Mouse (Mus musculus) erythroid progenitor cell, adult 5-6 weeks (primary cell): ENCODE measurements at regions not wholly inside any gene's neighbourhood (a gene's known extent, or its start where the extent isn't known, plus 50 kb on each side); places are given as distances from the start of the nearest gene placed in this dataset.
"Not testable (repeated sequence)": the region's sequence is repeated elsewhere in the genome, so short reads cannot be mapped to it uniquely, and the experiment has no call there.

Source experiments
- ATAC-seq: replicated peaks from 2 replicates; pipeline ENCODE4 v1.8.0; 2016; ENCODE audit warnings: moderate number of reproducible peaks, mild to moderate bottlenecking, moderate TSS enrichment, inconsistent platforms; ENCODE audit not compliant: poor library complexity, low FRiP score, severe bottlenecking

DNA sequence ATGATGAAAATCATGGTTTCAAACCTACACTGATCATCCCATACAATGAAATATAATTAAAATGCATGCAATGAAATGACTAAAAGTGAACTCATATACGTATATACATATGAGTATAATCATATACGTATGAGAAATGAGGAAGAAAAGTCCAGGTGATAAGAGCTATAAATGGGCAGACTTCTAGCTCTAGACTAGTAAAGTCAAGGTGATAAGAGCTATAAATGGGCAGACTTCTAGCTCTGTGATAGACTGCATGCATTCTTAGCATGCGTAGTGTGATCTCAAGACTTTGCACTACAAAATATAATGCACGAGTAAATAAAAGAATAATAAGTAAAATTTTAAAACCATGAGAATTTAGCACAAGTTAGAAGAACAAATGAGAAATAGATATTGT lies 606.2 kb upstream of the Gpc5 start:
- ATAC-seq = no peak

DNA sequence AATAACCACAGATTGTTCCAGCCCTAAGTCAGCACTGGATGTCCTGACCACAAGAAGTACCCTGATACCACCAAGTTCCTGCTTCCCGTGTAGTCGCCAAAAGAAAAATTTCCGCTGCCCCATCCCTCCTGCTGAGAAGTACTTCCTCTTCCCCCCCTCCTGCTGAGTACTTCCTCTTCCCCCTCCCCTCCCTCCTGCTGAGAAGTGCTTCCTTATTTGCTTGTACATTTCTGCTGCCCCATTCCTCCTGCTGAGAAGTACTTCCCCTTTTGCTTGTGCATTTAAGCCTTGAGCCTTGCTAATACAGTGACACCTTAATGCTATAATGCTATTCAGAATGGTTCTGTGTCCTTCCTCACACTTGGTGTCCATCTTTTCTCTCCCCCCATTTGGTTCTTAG lies 598.6 kb upstream of the Gpc5 start:
- not testable (repeated sequence) for ATAC-seq

DNA sequence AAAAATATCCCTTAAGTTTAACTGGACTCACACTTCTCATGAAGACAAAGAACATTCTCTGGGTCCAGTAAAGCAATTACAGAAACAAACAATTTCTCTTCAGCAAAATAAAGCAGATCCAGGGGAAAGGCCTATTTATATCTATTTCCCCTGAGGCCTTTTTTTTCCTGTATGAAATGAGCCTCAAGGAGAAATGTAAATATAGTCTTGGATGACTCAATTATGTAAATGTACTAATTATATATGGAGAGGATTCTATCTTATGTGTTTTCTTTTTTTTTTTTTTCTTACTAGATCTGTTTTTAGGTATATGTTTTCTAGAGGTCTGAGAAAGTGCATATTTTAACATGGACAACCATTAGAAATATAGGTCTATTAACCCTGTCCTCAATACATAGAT lies 587.0 kb upstream of the Gpc5 start:
- ATAC-seq = no peak

DNA sequence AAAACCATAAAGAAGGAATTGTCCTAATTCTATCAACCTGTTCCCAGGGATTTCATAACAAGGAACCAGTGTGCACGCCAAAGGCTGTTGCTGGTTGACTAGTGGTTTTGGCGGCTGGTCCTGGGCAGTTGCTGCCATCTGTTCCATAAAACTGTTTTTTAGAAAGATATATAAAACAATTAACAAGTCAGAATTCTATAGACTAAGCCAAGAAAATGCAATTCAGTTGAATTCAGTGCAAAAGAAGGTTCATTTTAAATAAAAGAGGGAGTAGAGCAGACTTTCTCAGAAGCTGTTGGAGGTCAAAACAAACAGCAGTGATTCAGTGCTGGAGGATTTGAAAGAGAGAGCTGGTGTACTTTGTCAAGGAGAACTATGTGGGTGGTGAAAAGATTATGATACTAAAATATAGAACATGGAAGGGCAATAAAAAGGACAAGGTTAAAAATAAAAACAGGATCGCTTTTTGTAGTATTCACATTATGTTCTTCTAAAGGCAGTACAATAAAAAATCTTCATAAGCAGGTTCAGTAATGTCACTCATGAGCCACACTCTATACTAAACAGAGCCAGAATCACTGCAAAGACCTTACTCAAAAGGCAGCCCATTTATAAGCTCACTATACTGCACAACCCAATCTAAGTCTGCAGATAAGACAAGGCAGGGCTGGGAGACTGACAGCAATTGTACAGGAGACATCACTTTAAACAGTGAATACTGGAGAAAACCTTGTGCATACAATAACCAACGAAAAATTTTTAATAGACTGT lies 543.9 kb upstream of the Gpc5 start:
- ATAC-seq = no peak

DNA sequence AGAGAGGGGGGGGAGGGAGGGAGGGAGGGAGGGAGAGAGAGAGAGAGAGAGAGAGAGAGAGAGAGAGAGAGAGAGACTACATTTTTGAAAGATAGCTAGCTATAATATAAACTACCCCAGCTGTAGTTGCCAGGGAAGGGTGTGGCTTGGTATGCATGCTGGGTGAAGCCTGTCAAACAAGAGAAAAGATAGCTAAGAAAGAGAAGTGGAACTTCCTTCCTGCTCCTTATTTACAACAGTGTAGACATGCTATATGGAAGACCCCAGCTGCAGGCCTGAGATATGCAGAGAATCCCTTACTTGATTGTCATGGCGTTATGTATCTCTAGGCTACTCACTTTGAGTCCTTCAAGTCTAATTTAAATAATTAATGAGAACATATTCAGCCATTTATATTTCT lies 542.9 kb upstream of the Gpc5 start:
- no peak for ATAC-seq

DNA sequence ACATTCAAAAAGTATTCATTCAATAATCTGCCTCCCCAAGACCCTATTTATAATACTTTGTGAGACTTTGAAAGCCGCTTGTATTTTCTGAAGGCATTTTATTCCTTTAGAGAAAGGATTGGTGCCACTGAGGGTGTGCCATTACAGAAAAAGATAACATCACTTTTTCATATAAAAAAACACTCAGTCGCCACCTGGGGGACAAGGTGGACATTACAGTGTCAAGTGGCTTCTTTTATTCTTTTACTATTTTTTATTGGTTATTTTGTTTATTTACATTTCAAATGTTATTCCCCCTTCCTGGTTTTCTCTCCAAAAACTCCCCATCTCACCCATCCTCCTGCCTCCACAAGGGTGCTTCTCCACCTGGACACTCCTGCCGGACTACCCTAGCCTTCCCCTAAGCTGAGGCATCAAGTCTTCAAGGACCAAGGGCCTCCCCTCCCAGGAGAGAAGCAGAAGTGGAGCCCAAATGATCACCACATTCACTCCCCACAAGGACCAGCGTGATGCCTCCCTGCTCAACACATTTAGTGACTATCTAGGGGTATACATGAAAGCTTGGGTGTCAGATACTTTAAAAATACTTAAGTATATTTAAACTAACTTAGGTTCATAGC lies 525.5 kb upstream of the Gpc5 start:
- no peak for ATAC-seq

DNA sequence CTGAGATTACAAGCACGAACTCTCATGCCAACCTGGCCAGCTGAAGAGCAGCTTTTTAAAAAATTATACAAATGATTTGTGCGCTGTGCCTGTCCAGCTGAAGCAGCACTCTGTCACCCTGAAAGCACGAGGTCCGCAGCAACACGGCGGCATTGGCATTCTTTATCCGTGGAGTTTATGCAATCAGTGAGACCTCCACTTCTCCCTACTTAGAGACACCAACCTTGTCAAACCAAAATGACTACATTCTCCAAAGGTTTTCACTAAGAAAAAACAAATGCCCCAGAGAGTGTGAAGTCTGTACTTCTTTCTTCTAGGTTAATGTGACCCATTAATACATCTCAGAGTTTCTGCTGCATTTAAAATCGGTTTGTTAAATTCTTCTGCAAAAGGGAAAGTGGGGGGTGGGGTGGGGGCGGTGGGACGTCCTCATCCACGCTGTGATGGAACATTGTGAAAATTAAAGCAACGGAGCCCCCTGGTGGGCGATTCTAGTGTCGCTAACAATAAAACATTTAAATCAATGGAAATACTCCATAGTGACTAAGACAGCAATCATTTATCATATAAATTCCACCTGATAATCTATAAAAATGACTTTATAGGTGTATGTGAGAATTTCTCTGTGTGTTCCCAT lies 524.2 kb upstream of the Gpc5 start:
- no peak for ATAC-seq

DNA sequence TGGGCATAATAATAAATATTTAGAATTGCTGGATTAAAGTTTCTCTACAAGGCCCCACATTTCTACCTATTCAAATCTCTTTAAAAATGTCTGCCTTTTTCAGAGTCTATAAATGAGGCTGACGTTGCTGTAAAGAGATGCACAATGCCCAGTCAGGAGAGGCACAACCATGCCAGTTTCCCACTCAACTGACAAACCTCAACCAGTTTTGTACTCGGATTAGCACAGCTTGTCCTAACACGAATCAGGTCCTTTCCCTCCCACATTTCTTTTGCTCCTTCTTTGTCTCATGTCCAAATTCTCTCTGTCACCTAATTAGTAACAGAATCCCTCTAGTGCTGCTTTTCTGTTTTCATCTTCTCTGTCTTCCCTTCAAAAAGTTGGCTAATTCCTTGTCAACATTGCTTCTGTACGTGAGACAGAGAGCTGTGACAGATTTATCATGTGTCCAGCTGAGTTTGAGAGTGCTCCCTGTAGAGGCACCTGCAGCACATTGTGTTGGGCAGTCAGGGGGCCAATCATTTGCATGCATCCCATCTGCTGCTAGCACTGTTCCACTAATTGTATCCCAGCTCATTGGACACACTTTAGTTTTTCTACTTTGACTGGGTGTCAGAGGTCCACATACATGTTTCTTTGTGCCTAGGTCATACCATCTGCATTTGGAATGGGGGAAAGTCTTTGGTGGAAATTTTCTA lies 504.5 kb upstream of the Gpc5 start:
- ATAC-seq = no peak

DNA sequence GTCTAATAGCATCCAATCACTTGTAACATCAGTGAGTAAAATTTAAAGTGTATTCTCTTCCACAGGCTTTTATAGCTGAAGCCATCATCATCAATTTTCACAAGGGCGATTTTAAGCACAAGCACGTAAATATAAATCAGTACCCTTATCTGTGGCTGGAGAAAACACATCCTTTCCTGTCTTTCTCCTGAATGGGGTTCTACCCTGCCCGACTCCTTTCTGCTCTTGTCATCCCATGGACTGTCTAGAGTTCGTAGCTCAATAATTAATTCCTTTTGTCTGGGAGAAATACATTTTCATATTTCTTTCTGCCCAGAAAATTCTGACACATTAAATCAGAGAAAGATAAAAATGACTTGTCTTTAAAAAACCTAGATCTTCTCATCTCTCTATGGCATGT lies 482.7 kb upstream of the Gpc5 start:
- ATAC-seq = no peak

DNA sequence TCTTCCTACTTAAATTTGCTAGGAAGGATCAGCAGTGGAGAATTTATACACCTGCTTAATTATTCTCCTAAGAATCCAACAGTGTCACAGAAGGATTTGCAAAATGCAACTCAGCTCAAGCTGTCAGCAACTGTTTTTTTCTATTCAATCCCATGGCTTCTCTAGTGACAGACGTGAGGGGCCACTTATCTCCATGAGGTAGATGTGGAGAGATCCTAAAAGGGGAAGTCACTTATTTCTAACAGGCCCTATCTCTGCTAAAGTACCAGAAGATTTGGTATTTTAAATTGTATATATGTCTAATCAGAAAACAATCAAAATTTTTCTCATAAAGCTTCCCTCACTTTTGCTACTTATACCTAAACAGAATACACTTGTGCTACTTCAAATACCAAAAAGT lies 479.6 kb upstream of the Gpc5 start:
- ATAC-seq = no peak

DNA sequence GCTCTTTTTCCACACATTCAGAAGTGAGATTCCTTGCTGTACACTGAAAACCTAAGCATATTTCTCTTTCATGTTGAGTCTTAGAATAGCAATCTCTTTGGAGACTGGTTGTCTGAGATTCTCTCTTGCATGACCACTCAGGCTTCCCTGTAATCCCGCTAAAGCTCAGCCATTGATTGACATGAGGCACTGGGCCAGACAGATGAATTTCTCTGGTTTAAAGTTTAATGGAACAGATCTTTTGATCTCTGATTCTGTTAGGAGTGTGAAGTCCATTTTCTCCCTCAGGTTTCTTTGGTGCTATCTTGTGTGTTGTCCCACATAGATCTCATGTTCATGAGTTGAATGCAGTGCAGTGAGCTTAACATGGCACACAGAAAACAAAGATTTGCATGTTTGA lies 435.4 kb upstream of the Gpc5 start:
- ATAC-seq = no peak

DNA sequence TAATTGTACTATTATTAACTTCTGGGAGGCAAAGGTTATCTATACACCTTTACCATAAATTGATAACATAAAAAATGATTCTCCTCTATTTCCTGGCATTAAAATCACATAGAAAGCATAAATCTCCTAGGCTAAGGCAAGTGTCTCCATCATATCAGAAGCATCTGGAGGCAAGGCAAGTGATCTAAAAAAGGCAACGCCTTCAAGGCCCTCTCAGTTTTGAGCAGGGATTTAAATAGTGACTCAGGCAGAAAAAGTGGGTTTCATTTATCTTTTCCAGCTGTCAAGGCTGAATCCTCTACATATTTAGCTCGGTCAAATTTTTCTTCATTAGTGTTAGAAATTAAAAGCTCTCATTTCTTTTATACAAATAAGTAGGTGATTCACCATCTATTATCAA lies 430.0 kb upstream of the Gpc5 start:
- ATAC-seq = no peak

DNA sequence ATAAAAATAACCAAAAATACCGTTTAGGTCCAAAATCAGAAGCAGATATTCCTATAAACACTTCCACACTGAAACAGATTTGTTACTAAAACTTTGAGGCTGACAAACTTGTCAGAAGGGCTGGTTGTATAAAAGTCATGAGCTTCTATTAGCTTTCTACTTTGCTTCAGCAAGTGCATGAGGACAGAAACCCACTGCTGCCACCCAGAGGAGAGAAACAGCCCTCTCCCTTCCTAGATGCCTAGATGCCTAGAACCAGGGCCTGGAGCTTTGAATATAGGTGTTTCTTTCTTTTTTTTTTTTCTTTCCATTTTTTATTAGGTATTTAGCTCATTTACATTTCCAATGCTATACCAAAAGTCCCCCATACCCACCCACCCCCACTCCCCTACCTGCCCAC lies 406.9 kb upstream of the Gpc5 start:
- ATAC-seq = no peak

DNA sequence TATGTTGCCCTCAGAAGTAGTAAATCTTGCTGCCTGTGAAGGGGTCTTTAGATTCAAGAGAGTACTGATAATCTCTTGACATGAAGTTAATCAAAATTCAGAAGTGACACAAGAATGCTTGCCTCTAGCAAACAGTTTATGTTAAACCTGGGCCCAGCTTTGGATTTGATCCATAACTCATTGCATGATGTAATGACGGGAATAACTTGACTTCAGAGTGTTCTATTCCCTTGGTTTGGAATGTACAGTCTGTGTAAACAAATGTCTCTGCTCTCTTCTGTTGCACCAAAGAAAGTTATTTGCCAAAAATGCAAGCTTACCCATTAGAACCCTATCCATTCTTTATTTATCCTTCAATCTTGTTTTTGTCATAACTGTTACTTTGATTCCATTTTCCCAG lies 397.1 kb upstream of the Gpc5 start:
- ATAC-seq = no peak

DNA sequence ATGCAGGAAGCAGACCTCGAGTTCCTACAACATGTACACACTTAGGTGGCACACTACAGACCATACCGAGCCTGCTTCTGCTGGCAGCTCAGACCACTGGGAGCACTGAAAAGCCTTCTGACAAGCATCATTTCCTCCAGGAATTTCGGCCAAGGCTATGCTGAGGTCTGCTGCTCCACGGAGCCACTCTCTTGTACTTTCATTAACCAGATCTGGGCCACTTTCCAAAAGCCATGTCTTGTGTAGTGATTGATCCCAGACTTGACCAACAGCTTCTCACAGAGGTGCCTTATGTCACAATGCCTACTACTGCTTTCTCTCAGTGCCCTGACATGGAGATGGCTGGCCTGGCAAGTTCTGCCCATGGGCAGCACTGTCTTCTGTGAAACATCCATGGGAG lies 394.5 kb upstream of the Gpc5 start:
- no peak for ATAC-seq

DNA sequence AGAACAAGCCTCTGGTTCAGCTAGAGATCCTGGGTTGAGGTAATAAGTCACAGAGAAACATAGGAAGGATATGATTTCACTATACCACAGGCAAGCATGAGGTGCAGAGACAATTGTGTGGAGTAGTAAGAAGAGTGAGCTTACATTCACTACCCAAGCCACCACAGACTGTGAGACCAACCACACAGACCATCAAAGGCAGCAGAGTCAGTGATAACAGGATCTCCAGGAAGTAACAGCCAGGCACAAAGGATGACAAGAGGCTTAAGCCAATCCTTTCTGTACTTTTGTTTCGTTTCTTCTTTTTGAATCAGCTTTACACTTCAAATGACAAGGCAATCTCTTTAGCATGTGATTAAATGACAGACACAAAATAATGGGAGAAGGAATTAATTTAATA lies 368.9 kb upstream of the Gpc5 start:
- ATAC-seq = no peak

DNA sequence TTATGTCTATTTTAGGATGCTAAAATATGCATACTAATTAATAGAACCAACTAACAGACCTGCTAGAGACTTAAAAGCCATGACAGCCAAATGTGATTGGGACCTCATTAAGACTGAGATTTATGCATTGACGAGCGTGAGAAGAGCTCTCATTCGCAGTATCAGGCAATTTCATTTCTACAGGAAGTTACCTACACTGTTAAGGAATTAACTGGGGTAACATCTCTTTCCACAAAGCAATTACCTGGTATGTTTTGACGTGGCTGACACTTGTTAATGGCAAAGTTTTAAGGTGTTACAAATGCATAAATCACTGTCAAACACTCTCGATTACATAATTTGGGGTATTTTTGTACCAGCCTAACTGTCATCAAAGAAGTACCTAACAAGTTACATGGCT lies 324.7 kb upstream of the Gpc5 start:
- ATAC-seq = no peak

DNA sequence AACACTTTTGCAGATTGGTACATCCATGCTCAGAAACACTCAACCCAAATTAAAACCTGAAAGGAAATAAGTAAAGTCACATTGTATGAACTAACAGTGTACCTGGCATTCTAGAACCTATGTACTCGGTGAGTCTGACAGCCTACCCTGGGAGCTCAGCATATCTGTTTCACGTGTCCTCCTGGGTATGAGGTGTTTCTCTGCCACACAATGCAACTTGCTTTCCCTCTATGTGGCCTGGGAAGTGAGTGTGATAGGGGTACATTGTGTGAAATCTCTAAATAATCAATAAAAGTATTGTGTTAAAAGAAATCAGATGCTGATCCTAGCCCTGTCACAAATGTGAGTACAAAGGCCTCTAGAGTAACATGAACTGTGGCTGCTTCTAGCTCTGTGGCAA lies 315.3 kb upstream of the Gpc5 start:
- ATAC-seq = no peak

DNA sequence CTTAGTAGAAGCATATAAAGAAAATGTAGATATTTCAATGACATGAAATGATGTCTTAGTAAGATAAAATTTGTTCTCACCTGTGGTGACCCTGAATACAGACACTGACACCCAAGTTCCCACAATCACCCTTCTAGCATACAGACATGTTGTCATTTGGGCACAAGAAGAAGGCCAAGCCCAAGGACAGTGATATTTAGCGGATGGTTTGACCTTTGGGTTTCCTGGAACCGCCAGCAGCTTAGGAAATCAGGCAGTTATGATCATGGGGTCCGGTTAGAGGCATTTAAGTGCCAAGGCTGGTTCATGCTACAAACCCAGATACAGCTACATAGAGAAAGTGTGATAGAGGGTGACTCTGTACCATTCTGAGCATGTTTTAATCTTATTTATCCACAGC lies 310.2 kb upstream of the Gpc5 start:
- no peak for ATAC-seq

DNA sequence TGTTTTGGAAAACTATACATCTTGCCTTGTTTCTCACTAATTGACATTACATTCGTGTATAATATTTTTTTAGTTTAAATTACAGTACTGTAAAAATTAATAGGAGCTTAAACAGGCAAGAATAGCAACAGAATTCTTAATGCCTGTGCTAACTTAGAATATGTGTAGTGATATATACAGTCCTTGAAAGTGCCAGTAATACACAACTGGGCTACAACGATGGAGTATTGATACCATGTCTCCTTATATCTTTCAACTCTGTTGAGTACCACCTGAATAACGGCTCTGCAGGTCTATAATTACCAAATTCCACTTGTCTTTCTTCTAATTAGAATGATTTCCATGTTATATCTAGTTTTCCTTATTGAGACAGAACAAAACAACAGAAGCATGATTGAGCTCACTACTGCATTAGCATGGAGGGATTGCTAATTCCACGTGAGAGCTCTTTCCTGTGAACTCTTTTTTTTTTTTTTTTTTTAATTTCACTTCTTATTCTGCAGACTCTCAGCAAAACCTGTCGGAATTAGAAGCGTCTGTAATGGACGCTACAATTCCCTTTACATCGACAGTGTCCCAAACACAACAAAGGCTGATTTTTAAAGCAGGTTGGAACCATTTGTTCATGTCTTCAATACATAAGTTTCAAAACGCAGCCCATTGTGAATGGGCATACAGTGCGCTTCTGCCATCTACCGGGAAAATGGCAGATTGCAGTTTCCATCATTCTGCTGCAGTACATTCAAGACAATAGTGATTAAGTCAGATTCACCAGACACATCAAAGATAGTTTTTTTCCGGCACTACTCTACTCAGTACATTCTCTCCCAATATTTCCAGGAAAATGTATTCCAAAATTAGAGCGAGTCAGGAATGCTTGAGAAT lies 300.8 kb upstream of the Gpc5 start:
- ATAC-seq = no peak
